Mouse (Mus musculus) forebrain, embryonic 15.5 days (tissue): ENCODE results near the gene Cela3b. TPM values are rescaled to one million over a fixed set of nuclear protein-coding genes. Genes with fewer than 3 reads are reported as not detected.
"Not testable (repeated sequence)": the region's sequence is repeated elsewhere in the genome, so short reads cannot be mapped to it uniquely, and the experiment has no call there.

Source experiments
- ATAC-seq: fragments of 200-750 bp; cut with Nextera tagmentation; replicated peaks from 2 replicates; pipeline ENCODE4 v1.8.0; 2017; ENCODE audit warnings: mild to moderate bottlenecking, moderate TSS enrichment, moderate library complexity
- H3K27ac ChIP-seq: fragments of 300-500 bp; sonication (generic); replicated peaks from 2 replicates; pipeline ENCODE4 v1.5.1; 2015; ENCODE audit warnings: mild to moderate bottlenecking, inconsistent platforms
- H3K27me3 ChIP-seq: fragments of 300-500 bp; sonication (generic); 2 replicates; pipeline ENCODE4 v1.6.1; 2015; ENCODE audit warnings: inconsistent platforms
- H3K36me3 ChIP-seq: fragments of 300-500 bp; sonication (generic); 2 replicates; pipeline ENCODE4 v1.6.1; 2015; ENCODE audit warnings: mild to moderate bottlenecking, inconsistent platforms
- H3K4me1 ChIP-seq: fragments of 300-500 bp; sonication (generic); 2 replicates; pipeline ENCODE4 v1.6.1; 2015; ENCODE audit warnings: inconsistent platforms
- H3K4me2 ChIP-seq: fragments of 300-500 bp; sonication (generic); replicated peaks from 2 replicates; pipeline ENCODE4 v1.6.1; 2015; ENCODE audit warnings: mild to moderate bottlenecking, inconsistent platforms
- H3K4me3 ChIP-seq: fragments of 300-500 bp; sonication (generic); 2 replicates; pipeline ENCODE4 v1.5.1; 2015; ENCODE audit warnings: mild to moderate bottlenecking, inconsistent platforms
- H3K9ac ChIP-seq: fragments of 300-500 bp; sonication (generic); replicated peaks from 2 replicates; pipeline ENCODE4 v1.6.1; 2015; ENCODE audit warnings: mild to moderate bottlenecking, inconsistent platforms
- H3K9me3 ChIP-seq: fragments of 300-500 bp; sonication (generic); 2 replicates; pipeline ENCODE4 v1.6.1; 2016; ENCODE audit warnings: inconsistent platforms
- WGBS: fragments of 180-500 bp; shearing (Covaris S2); methylation state at CpG from one replicate; pipeline ENCODE4 v1.1.7; 2015; ENCODE audit warnings: mixed read lengths; 5-methylcytosine and 5-hydroxymethylcytosine counted together
- polyA plus RNA-seq: library from polyadenylated mRNA; unstranded; fragments of >200 nt; fragmentation: Nextera tagmentation; extraction: Ambion mirVana; gene quantifications from 2 replicates; pipeline ENCODE4 v1.2.1, GENCODE M21; 2015

Cela3b gene
- polyA plus RNA-seq, 1 experiment from 2014 or later, result not detected

- no peak overlapping the region for H3K4me3 ChIP-seq
- no peak for ATAC-seq
- H3K36me3 ChIP-seq, result no peaks in the 10 kb centered on the region
- no peak overlapping the region for H3K27ac ChIP-seq
- H3K9me3 ChIP-seq, result no peaks in the 10 kb centered on the region
- no peak overlapping the region for H3K9ac ChIP-seq
- H3K4me2 ChIP-seq, result no peak overlapping the region
- peaks cover 10% of the 10 kb centered on the region for H3K4me1 ChIP-seq
- 93% methylated on average over 4 of the region's 4 CpGs for WGBS
- H3K27me3 ChIP-seq, result no peaks in the 10 kb centered on the region
Measured at GRCm38 (mm10) chr4:137445881-137446280, 15.5 kb upstream of the Cela3b start.

GRCm38 (mm10) chr4:137443625-137444024, 13.3 kb upstream of the Cela3b start:
- Histone ChIP-seq H3K4me1 (peaks cover 10% of the 10 kb centered on the region), H3K9ac (no peak overlapping the region), H3K4me2 (no peak overlapping the region), H3K9me3 (no peaks in the 10 kb centered on the region), H3K36me3 (no peaks in the 10 kb centered on the region), H3K4me3 (no peak overlapping the region), H3K27me3 (no peaks in the 10 kb centered on the region), H3K27ac (no peak overlapping the region)
- 28% methylated on average over 5 of the region's 5 CpGs for WGBS
- no peak for ATAC-seq

GRCm38 (mm10) chr4:137441332-137441731, 11.0 kb upstream of the Cela3b start:
- H3K27ac ChIP-seq, result no peak overlapping the region
- H3K9me3 ChIP-seq, result no peaks in the 10 kb centered on the region
- H3K4me1 ChIP-seq, result no peaks in the 10 kb centered on the region
- H3K4me3 ChIP-seq, result no peak overlapping the region
- H3K9ac ChIP-seq, result no peak overlapping the region
- ATAC-seq, result no peak
- H3K4me2 ChIP-seq, result no peak overlapping the region
- H3K27me3 ChIP-seq, result no peaks in the 10 kb centered on the region
- WGBS, result 75% methylated on average over 4 of the region's 4 CpGs
- H3K36me3 ChIP-seq, result no peaks in the 10 kb centered on the region

GRCm38 (mm10) chr4:137438842-137439241, 8.5 kb upstream of the Cela3b start:
- 91% methylated on average over 8 of the region's 8 CpGs for WGBS
- no peak overlapping the region for H3K27ac ChIP-seq
- no peak overlapping the region for H3K4me2 ChIP-seq
- no peak overlapping the region for H3K9ac ChIP-seq
- H3K27me3 ChIP-seq, result no peaks in the 10 kb centered on the region
- H3K4me1 ChIP-seq, result no peaks in the 10 kb centered on the region
- H3K36me3 ChIP-seq, result no peaks in the 10 kb centered on the region
- H3K9me3 ChIP-seq, result no peaks in the 10 kb centered on the region
- no peak overlapping the region for H3K4me3 ChIP-seq
- no peak for ATAC-seq

- Histone ChIP-seq H3K9me3 (no peaks in the 10 kb centered on the region), H3K4me1 (no peaks in the 10 kb centered on the region)
- WGBS, result 90% methylated on average over 8 of the region's 8 CpGs
Measured at GRCm38 (mm10) chr4:137436979-137437669, 6.8 kb upstream of the Cela3b start.

GRCm38 (mm10) chr4:137432700-137433550, 2.6 kb upstream of the Cela3b start:
- H3K4me2 ChIP-seq, H3K36me3 ChIP-seq, H3K27ac ChIP-seq, H3K9ac ChIP-seq, ATAC-seq, H3K27me3 ChIP-seq, H3K9me3 ChIP-seq, H3K4me1 ChIP-seq, H3K4me3 ChIP-seq: not testable (repeated sequence)
- WGBS, result 79% methylated on average over 10 of the region's 10 CpGs

More at GRCm38 (mm10) chr4:137436979-137437669, 6.8 kb upstream of the Cela3b start:
- H3K4me3 ChIP-seq, result no peak overlapping the region
- no peak overlapping the region for H3K27ac ChIP-seq
- H3K27me3 ChIP-seq, result no peaks in the 10 kb centered on the region
- no peak for ATAC-seq
- no peaks in the 10 kb centered on the region for H3K36me3 ChIP-seq
- no peak overlapping the region for H3K4me2 ChIP-seq
- H3K9ac ChIP-seq, result no peak overlapping the region

GRCm38 (mm10) chr4:137417712-137418564, 12.4 kb downstream of the Cela3b start:
- Histone ChIP-seq H3K4me2 (no peak overlapping the region), H3K9ac (no peak overlapping the region), H3K27me3 (no peaks in the 10 kb centered on the region), H3K36me3 (no peaks in the 10 kb centered on the region), H3K4me3 (no peak overlapping the region), H3K27ac (no peak overlapping the region), H3K4me1 (no peaks in the 10 kb centered on the region), H3K9me3 (no peaks in the 10 kb centered on the region)
- ATAC-seq, result no peak; the same call in 1 of the 2 replicates
- 75% methylated on average over 11 of the region's 11 CpGs for WGBS

GRCm38 (mm10) chr4:137414936-137415335, 15.4 kb downstream of the Cela3b start:
- Histone ChIP-seq H3K9ac (no peak overlapping the region), H3K4me1 (no peaks in the 10 kb centered on the region), H3K4me2 (no peak overlapping the region), H3K27ac (no peak overlapping the region), H3K36me3 (no peaks in the 10 kb centered on the region), H3K9me3 (no peaks in the 10 kb centered on the region), H3K27me3 (no peaks in the 10 kb centered on the region), H3K4me3 (no peak overlapping the region)
- WGBS, result 74% methylated on average over 1 of the region's 1 CpGs
- no peak for ATAC-seq

GRCm38 (mm10) chr4:137412185-137412709, 18.1 kb downstream of the Cela3b start:
- WGBS, result 91% methylated on average over 7 of the region's 7 CpGs
- H3K27ac ChIP-seq, H3K4me1 ChIP-seq: not testable (repeated sequence)

GRCm38 (mm10) chr4:137409691-137410090, 20.6 kb downstream of the Cela3b start, which contains the start of gene Cela3a:
Gene Cela3a, minus strand, starts transcription at chr4:137409791.
- Histone ChIP-seq H3K4me2 (no peak within 1 kb of the TSS), H3K27ac (no peak within 1 kb of the TSS), H3K4me3 (no peak within 1 kb of the TSS), H3K36me3 (no peaks in the 10 kb centered on the region), H3K27me3 (no peaks in the 10 kb centered on the region), H3K9ac (no peak within 1 kb of the TSS), H3K4me1 (no peaks in the 10 kb centered on the region), H3K9me3 (no peaks in the 10 kb centered on the region)
- no peak for ATAC-seq
- WGBS, result 93% methylated on average over 5 of the region's 5 CpGs

More at GRCm38 (mm10) chr4:137412185-137412709, 18.1 kb downstream of the Cela3b start:
- ATAC-seq, H3K36me3 ChIP-seq, H3K27me3 ChIP-seq, H3K4me3 ChIP-seq, H3K9ac ChIP-seq, H3K9me3 ChIP-seq, H3K4me2 ChIP-seq: not testable (repeated sequence)

GRCm38 (mm10) chr4:137405571-137405970, 24.8 kb downstream of the Cela3b start:
- H3K27me3 ChIP-seq, result no peaks in the 10 kb centered on the region
- H3K4me2 ChIP-seq, result no peak overlapping the region
- no peaks in the 10 kb centered on the region for H3K9me3 ChIP-seq
- no peak overlapping the region for H3K4me3 ChIP-seq
- H3K27ac ChIP-seq, result no peak overlapping the region
- ATAC-seq, result no peak
- no peaks in the 10 kb centered on the region for H3K4me1 ChIP-seq
- no peaks in the 10 kb centered on the region for H3K36me3 ChIP-seq
- H3K9ac ChIP-seq, result no peak overlapping the region
- WGBS, result 91% methylated on average over 3 of the region's 3 CpGs
